Mouse (Mus musculus) gastrocnemius, postnatal 4 days (tissue): ENCODE results near the gene Npl. TPM values are rescaled to one million over a fixed set of nuclear protein-coding genes. Genes with fewer than 3 reads are reported as not detected.
A peak's percentile ranks its signal among the peaks of the same experiment; 100 is the strongest.
"Not testable (repeated sequence)": the region's sequence is repeated elsewhere in the genome, so short reads cannot be mapped to it uniquely, and the experiment has no call there.

Source experiments
- DNase-seq, 2 experiments: peaks; one replicate each; pipeline ENCODE4 v3.0.0; 2021 to 2022; ENCODE audit warnings: low spot score in 2 of 2, mixed read lengths in 2 of 2
- total RNA-seq, 2 experiments: library from RNA; stranded (reverse); gene quantifications; 2 replicates each; pipeline ENCODE4 v1.2.3; 2021

Npl gene
- total RNA-seq, 2 experiments from 2014 or later: 5.2 to 5.6 TPM

DNA sequence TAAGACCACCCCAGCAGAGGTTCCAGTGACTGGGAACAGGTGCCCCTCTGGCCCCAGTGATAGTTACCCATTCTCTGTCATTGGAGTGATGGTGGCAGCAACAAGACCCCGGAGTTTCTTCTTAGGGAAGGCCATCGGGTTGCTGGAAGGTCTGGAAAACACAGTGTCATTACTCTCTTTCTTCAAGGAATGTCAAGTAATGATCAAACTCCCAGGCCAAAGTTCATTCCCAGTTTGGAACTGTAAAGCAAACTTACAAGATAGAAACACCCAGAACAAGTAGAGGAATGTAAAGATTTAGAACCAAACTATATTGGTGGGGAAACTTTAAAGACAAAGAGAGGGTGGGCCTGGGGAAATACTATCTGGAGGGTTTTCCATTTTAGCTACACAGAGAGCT is 4.6 kb downstream of the Npl start:
- DNase-seq: no peak

GRCm38 (mm10) chr1:153542726-153543320 is 7.0 kb downstream of the Npl start:
- no peak for DNase-seq

DNA sequence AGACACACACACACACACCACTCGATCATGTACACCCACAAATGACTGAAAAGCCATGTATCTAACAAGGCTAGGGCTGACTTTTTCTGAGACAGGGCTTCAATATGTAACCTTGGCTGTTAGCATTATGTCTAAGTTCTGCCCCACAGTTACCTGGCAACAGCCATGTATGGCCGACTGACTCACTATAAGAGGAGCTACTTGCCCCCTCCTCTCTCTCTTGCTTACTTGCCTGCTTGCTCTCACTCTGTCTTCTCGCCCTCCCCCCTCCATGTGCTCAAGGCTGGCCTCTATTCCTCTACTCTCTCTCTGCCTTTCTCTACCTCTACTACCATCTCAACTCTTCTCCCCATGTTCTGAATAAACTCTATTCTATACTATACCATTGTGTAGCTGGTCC is 9.1 kb downstream of the Npl start:
- no peak for DNase-seq

DNA sequence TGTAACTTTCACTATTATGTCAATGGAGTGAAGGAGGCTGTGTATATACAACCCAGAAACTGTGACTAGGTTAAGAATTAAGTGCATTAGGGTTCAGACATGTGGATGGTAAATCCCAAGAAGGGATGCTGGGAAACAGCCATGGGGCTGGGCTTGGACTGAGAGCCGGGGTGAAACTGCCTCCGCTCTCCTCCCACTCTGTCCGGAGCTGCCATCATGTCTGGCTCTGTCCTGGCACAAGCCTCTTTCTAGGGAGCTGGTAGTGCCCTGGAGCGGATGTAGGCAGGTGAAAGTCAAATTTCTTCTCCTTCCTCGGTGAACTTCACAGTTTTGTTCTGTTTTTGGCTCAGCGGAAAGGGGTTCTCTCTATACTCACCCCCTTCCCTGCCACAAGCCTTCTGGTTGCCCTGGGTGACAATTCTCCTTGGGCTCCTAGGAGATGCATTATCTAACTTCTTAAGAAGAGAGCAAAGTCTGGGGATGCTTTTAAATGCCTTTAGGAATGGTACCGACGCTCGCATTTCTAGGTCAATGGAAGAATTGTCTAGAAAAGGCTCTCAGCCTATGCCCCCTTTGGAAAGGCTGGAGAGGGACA is 10.0 kb downstream of the Npl start:
- DNase-seq: no peak

- no peak for DNase-seq
These were observed 14.2 kb downstream of the Npl start for GRCm38 (mm10) chr1:153535611-153536010.

- not testable (repeated sequence) for DNase-seq
These were observed 16.9 kb downstream of the Npl start for GRCm38 (mm10) chr1:153532896-153533295.

DNA sequence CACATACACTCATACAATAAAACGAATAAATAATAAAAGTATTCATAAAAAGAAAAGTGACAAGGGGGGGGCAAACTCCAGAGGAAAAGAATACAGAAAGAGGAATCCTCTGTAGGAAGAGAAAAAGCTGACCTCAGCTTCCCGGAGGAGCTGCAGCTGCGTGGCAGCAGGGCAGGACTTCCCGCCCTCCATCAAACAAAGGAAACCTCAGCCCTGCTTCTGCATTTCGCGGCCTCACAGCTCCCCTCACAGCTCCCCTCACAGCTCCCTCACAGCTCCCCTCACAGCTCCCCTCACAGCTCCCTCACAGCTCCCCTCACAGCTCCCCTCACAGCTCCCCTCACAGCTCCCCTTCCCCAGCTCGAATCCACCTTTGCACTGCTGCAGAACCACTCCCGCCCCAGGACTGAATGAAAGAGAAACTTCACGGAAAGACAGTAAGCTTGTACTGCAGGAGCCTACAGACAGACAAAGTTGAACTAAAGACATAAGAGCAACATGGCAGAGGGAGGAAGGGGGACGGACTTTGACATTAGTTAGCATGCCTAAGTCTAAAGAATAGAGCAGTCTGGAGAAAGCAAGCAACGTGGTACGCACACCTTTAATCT is 17.5 kb downstream of the Npl start:
- peak; percentile 16 to 36 for DNase-seq

DNA sequence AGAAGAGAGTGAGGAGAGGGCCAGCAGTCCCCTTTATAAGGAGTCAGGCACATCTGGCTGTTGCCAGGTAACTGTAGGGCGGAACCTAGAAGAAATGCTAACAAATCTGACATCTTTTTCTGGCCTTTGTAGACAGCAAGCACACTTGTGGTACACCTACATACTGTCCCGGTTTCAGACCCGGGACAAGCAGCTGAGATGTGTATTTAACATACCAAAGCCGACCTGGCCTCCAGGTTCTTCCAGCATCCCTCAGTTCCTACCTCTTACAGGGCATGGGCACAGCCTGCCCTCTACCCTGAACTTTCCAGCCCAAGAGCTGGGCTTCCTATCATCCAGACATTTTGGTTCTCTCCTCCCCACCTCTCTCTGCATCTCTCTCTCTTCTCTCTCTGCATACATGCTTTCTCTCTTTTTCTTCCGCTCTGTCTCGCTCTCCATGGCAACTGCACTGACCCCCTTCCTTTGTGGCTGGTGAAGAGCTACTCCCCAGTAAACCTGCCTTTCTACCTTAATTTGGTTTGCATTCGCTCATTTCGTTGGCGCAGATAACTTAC is 18.1 kb downstream of the Npl start:
- no peak for DNase-seq

- DNase-seq: no peak
These were observed 27.7 kb downstream of the Npl start for GRCm38 (mm10) chr1:153522116-153522515.

GRCm38 (mm10) chr1:153515368-153515767 is 34.5 kb downstream of the Npl start:
- no peak for DNase-seq

DNA sequence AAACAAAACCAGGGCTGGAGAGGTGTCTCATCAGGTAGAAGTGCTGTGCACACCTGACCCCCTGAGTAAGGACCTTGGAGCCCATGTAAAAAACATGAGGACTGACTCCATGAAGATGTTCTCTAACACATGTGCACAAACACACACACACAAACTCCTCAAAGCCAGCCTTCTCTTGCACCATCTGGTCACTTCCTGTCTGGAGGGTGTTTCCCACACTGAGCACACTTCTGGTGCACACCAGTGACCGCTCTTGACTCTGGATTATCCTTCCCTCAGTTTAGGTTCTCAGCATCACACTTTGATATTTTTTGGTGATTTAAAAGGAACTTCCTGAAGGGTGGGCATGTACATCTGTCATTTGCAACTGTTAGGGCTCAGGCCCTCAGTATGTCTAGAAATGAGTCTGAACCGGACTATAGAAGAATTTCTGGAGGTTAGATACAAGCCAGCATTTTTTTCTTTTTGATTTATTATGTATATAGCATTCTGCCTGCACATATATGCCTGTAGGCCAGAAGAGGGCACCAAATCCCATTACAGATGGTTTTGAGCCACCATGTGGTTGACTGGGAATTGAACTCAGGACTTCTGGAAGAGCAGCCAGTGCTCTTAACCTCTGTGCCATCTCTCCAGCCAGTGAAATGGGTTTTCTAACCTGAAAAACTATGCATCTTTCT is 39.4 kb downstream of the Npl start:
- no peak for DNase-seq

DNA sequence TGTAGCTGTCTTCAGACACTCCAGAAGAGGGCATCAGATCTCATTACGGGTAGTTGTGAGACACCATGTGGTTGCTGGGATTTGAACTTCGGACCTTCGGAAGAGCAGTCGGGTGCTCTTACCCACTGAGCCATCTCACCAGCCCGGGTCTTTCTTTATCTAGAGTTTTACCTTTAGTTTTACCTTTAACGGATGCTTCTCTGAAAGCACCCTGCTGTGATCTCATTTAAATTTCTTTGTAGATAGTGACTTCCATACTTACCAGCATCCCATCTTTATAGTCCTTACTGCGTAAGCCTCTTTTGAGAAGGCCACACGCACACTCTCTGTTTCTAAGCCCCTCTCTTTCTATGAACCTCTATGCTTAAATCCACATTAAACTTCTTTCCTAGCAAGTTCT is 40.3 kb downstream of the Npl start:
- not testable (repeated sequence) for DNase-seq

GRCm38 (mm10) chr1:153509012-153509411 is 40.8 kb downstream of the Npl start:
- no peak for DNase-seq

DNA sequence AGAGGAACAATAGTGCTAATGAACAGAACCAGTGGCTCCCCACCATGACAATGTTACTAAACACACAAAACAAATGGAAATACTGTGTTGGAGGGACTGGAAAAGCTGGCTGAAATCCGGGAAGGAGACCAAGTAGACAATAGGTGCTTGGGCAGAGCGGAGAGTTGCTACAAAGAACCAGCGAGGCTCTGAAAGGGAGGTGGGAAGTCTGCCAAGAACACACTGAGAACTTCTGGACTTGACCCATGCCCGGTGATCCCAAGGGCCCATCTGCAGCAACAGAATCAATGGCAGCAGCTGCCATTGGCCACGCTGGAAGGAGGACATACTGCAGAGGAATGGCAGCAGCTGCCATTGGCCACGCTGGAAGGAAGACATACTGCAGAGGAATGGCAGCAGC is 43.6 kb downstream of the Npl start:
- DNase-seq: peak in 1 of 2 experiments; percentile 18

- DNase-seq: peak in 1 of 2 experiments; percentile 18
These were observed 48.1 kb downstream of the Npl start for GRCm38 (mm10) chr1:153501644-153502321.

GRCm38 (mm10) chr1:153500030-153500429 is 49.8 kb downstream of the Npl start:
- no peak for DNase-seq

- no peak for DNase-seq
These were observed 53.8 kb downstream of the Npl start for GRCm38 (mm10) chr1:153496030-153496429.

DNA sequence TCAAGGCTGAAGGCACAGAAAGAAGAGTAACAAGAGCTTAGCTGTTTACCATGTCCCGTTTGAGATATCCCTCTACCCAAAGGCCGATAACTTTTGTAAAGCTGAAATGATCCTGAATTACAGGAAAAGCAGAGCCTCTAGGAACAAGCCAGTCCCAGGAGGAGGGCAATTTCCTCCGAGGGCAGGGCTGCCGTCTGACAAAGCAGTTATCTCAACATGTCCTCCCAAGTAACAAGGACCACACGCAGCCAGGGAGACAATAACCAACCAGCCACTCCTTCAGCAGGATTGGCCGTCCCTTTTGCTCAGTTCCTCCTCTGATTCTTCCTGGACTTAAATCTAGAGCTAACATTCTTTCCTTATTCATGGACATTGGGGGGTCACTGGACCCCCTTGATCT is 55.9 kb downstream of the Npl start:
- no peak for DNase-seq

GRCm38 (mm10) chr1:153493338-153493737 is 56.5 kb downstream of the Npl start:
- no peak for DNase-seq

- no peak for DNase-seq
These were observed 58.0 kb downstream of the Npl start for GRCm38 (mm10) chr1:153491822-153492221.

GRCm38 (mm10) chr1:153491345-153491744 is 58.5 kb downstream of the Npl start:
- DNase-seq: no peak
